Mouse (Mus musculus) cerebellum, adult 2 months (tissue): ENCODE results near the gene Gm28729. TPM values are rescaled to one million over a fixed set of nuclear protein-coding genes. Genes with fewer than 3 reads are reported as not detected.
"Not testable (repeated sequence)": the region's sequence is repeated elsewhere in the genome, so short reads cannot be mapped to it uniquely, and the experiment has no call there.

Source experiments
- DNase-seq, 2 experiments: peaks; one replicate each; pipeline ENCODE4 v3.0.0; 2021
- H3K27ac ChIP-seq: fragments of 200-500 bp; 2 replicates; pipeline ENCODE4 v1.5.1; 2012; ENCODE audit warnings: low read length, control low read depth, inconsistent platforms; ENCODE audit not compliant: insufficient read depth
- H3K27me3 ChIP-seq: fragments of 200-500 bp; 2 replicates; pipeline ENCODE4 v1.6.1; 2012; ENCODE audit warnings: inconsistent platforms, mild to moderate bottlenecking, low read length, moderate library complexity; ENCODE audit not compliant: control insufficient read depth, insufficient read depth
- H3K4me1 ChIP-seq: fragments of 200-500 bp; 2 replicates; pipeline ENCODE4 v1.6.1; 2011; ENCODE audit warnings: low read length; ENCODE audit not compliant: control insufficient read depth, insufficient read depth
- H3K4me3 ChIP-seq: fragments of 200-500 bp; replicated peaks from 2 replicates; pipeline ENCODE3; 2011; ENCODE audit warnings: mild to moderate bottlenecking, low read depth, low read length, control low read depth; ENCODE audit not compliant: insufficient read depth
- CTCF ChIP-seq: fragments of 200-500 bp; IDR thresholded peaks from 2 replicates; pipeline ENCODE4 v1.5.1; 2011; ENCODE audit warnings: low read depth, mild to moderate bottlenecking, control low read depth, low read length, moderate library complexity, borderline replicate concordance; ENCODE audit not compliant: insufficient read depth
- POLR2A ChIP-seq: fragments of 200-500 bp; IDR thresholded peaks from 2 replicates; pipeline ENCODE4 v1.6.1; 2011; ENCODE audit warnings: low read length, control low read depth, borderline replicate concordance; ENCODE audit not compliant: insufficient read depth
- WGBS: fragments of 180-500 bp; shearing (Covaris S2); methylation state at CpG from one replicate; pipeline ENCODE4 v1.1.7; 2018; 5-methylcytosine and 5-hydroxymethylcytosine counted together
- polyA plus RNA-seq: library from polyadenylated mRNA; depleted of rRNA; stranded (reverse); fragments of >200 nt; gene quantifications from 2 replicates; pipeline ENCODE4 v1.2.3, GENCODE M21; 2012

Gm28729 gene
- polyA plus RNA-seq, 1 experiment, result 0.21 TPM

DNA sequence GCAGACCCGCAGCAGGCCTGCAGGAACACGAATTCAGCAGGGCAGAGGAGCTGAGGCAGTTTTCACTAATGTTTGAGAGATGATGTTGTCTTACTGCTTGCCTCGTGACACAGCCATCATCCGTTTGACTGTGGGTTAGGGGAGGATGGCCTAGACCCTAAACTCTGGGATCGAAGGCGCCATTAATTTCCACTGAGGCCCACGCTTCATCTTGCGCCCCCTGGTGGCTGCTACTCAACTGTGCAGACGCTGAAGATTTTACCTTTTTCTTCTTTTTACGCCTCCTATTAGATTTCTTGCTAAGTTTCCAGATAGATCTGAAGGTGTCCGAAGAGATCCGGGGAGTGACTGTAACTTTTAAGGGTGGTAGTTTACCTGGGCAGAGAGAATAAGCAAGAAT, 33.3 kb downstream of the Gm28729 start:
- peak; percentile 66 for TF ChIP-seq CTCF
- no peak for TF ChIP-seq POLR2A
- H3K27me3 ChIP-seq, result no peaks in the 10 kb centered on the region
- H3K4me1 ChIP-seq, result no peaks in the 10 kb centered on the region
- peak overlapping the region; percentile 43 for H3K4me3 ChIP-seq
- peak; percentile 11 to 36 for DNase-seq
- H3K27ac ChIP-seq, result no peak overlapping the region
- WGBS, result 33% methylated on average over 12 of the region's 12 CpGs

DNA sequence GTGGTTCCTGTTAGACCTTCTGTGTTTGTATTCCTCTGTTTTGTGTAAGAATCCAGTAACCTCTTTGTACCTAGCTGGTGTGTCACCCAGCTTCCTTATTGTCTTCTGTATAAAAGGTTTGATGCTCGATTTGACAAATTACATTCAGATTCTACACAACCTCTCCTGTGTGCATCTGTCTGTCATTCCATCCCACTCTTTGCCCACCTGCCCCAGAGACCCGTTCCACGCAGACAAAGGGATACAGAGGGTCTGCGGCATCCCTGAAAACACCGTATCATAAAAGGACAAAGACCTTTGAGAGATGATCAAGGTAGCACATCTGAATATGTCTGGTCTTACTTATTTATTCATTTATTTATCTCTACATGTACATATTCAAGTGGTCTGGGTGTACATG, 37.2 kb downstream of the Gm28729 start:
- not testable (repeated sequence) for H3K4me1 ChIP-seq, H3K27me3 ChIP-seq, H3K4me3 ChIP-seq, H3K27ac ChIP-seq, DNase-seq
- 91% methylated on average over 5 of the region's 5 CpGs for WGBS

GRCm38 (mm10) chr9:96483648-96484047, 41.4 kb downstream of the Gm28729 start:
- no peak for DNase-seq
- no peak overlapping the region for H3K4me3 ChIP-seq
- H3K4me1 ChIP-seq, result no peaks in the 10 kb centered on the region
- no peaks in the 10 kb centered on the region for H3K27me3 ChIP-seq
- WGBS, result 49% methylated on average over 2 of the region's 2 CpGs
- no peak overlapping the region for H3K27ac ChIP-seq
- TF ChIP-seq CTCF (no peak), POLR2A (no peak)

GRCm38 (mm10) chr9:96483028-96483427, 42.0 kb downstream of the Gm28729 start:
- Histone ChIP-seq H3K27ac (no peak overlapping the region), H3K27me3 (no peaks in the 10 kb centered on the region), H3K4me1 (no peaks in the 10 kb centered on the region), H3K4me3 (no peak overlapping the region)
- 77% methylated on average over 3 of the region's 3 CpGs for WGBS
- no peak for TF ChIP-seq CTCF
- no peak for TF ChIP-seq POLR2A
- DNase-seq, result no peak

- H3K27me3 ChIP-seq, result no peaks in the 10 kb centered on the region
- peak; percentile 99 for DNase-seq
- H3K27ac ChIP-seq, result peak within 1 kb of the TSS; percentile 55; the same call in 1 of the 2 replicates
- H3K4me1 ChIP-seq, result no peaks in the 10 kb centered on the region; the same call in 1 of the 2 replicates
- peak within 1 kb of the TSS; percentile 66 for H3K4me3 ChIP-seq
- TF ChIP-seq CTCF (no peak), POLR2A (peak; percentile 63)
- WGBS, result under 1% methylated on average over 74 of the region's 74 CpGs
Measured at GRCm38 (mm10) chr9:96478071-96478888, 46.8 kb downstream of the Gm28729 start, which contains the start of gene Rnf7. Gene Rnf7 (minus strand): TSS chr9:96478675.

DNA sequence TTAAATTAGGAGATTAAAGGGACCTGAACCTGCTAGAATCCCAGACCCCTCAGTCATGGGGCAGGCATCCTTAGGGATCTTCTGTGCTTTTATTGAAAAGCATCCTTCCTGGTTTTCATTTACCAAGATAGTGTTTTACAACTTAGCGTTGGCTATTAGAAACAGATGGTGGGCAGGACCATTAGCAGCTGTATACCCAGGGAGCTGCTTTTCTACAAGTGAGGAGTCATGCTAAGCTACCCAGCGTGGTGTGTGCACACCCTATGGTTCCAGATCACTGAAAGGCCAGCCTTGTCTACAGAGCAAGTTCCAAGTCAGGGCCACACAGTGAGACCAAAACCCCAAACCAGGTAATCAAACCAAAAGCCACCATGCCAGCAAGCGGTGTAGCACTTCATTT, 52.7 kb downstream of the Gm28729 start:
- WGBS, result 75% methylated on average over 3 of the region's 3 CpGs
- no peak for DNase-seq
- H3K27ac ChIP-seq, result no peak overlapping the region
- no peak for TF ChIP-seq CTCF
- no peak for TF ChIP-seq POLR2A
- H3K4me3 ChIP-seq, result no peak overlapping the region
- H3K4me1 ChIP-seq, result no peaks in the 10 kb centered on the region; the same call in 1 of the 2 replicates
- H3K27me3 ChIP-seq, result no peaks in the 10 kb centered on the region

DNA sequence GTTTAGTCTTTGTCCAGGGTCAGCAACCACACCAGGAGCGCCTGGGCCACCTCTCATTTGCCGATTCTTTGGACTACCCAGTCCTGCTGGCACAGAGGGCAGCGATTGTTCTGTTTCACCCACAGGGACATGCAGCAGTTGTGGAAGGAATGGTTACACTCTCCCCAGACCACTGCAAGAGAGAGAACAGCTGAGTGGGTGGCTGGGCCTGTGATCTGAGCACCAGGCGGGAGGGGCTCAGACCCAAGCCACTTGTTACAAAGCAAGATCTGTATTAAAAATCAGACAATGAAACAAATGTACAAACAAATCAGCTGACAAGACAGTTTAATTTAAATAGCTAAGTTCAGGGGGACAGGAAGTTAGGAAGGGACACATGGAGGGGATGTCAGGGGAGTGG, 53.4 kb downstream of the Gm28729 start:
- 65% methylated on average over 4 of the region's 4 CpGs for WGBS
- not testable (repeated sequence) for H3K27me3 ChIP-seq, H3K4me3 ChIP-seq, H3K4me1 ChIP-seq, H3K27ac ChIP-seq
- peak in 1 of 2 experiments; percentile 26 for DNase-seq

DNA sequence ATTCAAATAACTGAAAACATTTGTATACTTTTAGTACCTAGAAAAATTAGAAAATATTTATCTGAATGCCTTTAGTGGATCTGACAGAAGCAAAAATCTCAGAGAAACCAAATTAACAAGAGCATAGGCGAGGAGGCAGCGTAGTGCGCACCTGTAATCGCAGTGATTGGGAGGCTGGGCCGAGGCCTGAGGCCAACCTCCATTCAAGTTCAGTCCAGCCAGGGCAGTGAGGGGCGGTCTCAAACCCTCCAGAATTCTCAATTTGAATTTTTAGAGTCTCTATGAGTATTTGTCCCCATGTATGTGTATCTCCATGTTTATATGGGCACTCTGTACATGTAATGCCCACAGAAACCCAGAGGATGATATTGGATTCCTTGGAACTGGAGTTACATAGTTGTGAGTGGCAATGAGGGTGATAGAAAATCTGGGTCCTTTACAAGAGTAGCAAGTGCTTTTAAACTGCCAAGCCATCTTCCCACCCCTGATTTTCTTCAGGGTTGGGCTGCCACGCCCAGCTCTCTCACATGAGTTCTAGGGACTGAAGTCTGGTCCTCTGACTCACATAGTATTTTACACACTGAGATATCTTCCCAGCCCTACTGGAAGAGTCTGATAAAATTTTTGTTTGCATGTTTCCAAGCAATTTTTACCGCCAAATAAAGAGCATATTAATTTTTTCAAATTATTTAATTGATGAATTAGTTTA, 54.6 kb downstream of the Gm28729 start:
- Histone ChIP-seq H3K4me3 (no peak overlapping the region), H3K27me3 (no peaks in the 10 kb centered on the region), H3K27ac (no peak overlapping the region), H3K4me1 (no peaks in the 10 kb centered on the region; the same call in 1 of the 2 replicates)
- WGBS, result 95% methylated on average over 8 of the region's 8 CpGs
- DNase-seq, result no peak
- TF ChIP-seq CTCF (no peak), POLR2A (no peak)
